ENCODE assay signal across 1 mouse cellular context in genomic region chr11:96034596-96035052, GRCm38 (mm10).
TF ChIP-seq lines count a peak whose summit lies in the region.

Gene Snf8, plus strand, starts transcription at chr11:96034885.

TF ChIP-seq in CH12.LX, 34 proteins besides CTCF, POLR2A, EP300 and RAD21 (continued from another document):
- TF ChIP-seq MAZ (IDR thresholded peaks at IDR 0.05; ENCODE audit: low read depth, low read length) (peak; percentile 97), MAFK (IDR thresholded peaks at IDR 0.05; ENCODE audit: insufficient replicate concordance, low read length) (no peak), NRF1 (IDR thresholded peaks at IDR 0.05; ENCODE audit: low read depth, low read length) (peak; percentile 44), CHD1 (IDR thresholded peaks at IDR 0.05; ENCODE audit: low read depth, low read length) (no peak; the same call in 1 of the 2 replicates), JUND (conservative IDR thresholded peaks at IDR 0.05; ENCODE audit: low read depth, low read length) (no peak), MYC (IDR thresholded peaks at IDR 0.05; ENCODE audit: low read depth, low read length) (peak; percentile 84), MEF2A (IDR thresholded peaks at IDR 0.05; ENCODE audit: borderline replicate concordance, low read depth, low read length) (peak; percentile 73), IRF4 (IDR thresholded peaks at IDR 0.05; ENCODE audit: low read depth, low read length) (peak; percentile 66), KAT2A (IDR thresholded peaks at IDR 0.05; ENCODE audit: insufficient replicate concordance, low read length) (peak; percentile 91; the same call in 1 of the 2 replicates), HCFC1 (IDR thresholded peaks at IDR 0.05; ENCODE audit: low read depth, low read length) (peak; percentile 95), USF2 (conservative IDR thresholded peaks at IDR 0.05; ENCODE audit: low read depth, low read length) (no peak), POLR2AphosphoS2 (IDR thresholded peaks at IDR 0.05; ENCODE audit: low read depth, low read length) (peak; percentile 96), GABPA (IDR thresholded peaks at IDR 0.05; ENCODE audit: insufficient replicate concordance, low read depth, low read length) (peak; percentile 33; the same call in 1 of the 2 replicates), TCF12 (IDR thresholded peaks at IDR 0.05; ENCODE audit: low read depth, low read length) (peak; percentile 93), NELFE (IDR thresholded peaks at IDR 0.05; ENCODE audit: low read depth, low read length) (peak; percentile 97), SIN3A (IDR thresholded peaks at IDR 0.05; ENCODE audit: low read length) (peak; percentile 99), ELF1 (IDR thresholded peaks at IDR 0.05; ENCODE audit: low read depth, low read length) (peak; percentile 100)
TF ChIP-seq in CH12.LX: peak in this region for 21.
